ENCODE assay signal across 8 mouse cellular contexts in the genomic region with DNA sequence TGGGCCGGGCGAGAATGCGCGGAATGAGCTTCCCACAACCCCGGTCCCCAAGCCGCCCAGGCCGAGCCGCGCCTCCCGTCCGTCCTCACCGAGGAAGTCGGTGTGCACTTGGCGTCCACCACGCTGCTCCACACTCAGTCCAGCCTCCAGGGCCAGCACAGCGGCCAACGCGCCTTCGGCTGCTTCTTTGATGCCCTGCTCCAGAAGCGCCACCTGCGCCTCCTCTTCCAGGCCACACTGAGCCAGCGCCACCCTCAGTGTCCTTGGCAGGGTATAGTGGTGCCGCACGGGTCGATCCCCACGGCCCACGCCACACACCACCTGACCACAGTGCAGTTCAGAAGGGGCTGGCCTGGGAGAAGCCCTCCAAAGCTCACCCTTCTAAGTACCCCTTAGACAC. TPM values are rescaled to one million over a fixed set of nuclear protein-coding genes. Genes with fewer than 3 reads are reported as not detected.
DNase-seq lines count a peak whose midpoint lies in the region; ATAC-seq and TF ChIP-seq lines count a peak whose summit lies in the region.

No protein-coding gene starts in this region.

- peaks cover 18% of the 10 kb centered on the region for H3K4me1 ChIP-seq in hindbrain, embryonic 12.5 days
- peaks cover 7% of the 10 kb centered on the region for H3K4me1 ChIP-seq in midbrain, embryonic 12.5 days

- H3K4me3 ChIP-seq in layer of hippocampus, adult 2 months, result peak overlapping the region; percentile 58
- peak overlapping the region; percentile 41 for H3K4me3 ChIP-seq in hindbrain, embryonic 12.5 days
- peak overlapping the region; percentile 41 for H3K4me3 ChIP-seq in midbrain, embryonic 12.5 days

- H3K27me3 ChIP-seq in hindbrain, embryonic 12.5 days, result no peaks in the 10 kb centered on the region; the same call in 1 of the 2 replicates
- peaks cover 25% of the 10 kb centered on the region; the same call in 1 of the 2 replicates for H3K27me3 ChIP-seq in midbrain, embryonic 12.5 days

- no peak for DNase-seq in layer of hippocampus, adult 2 months (ENCODE audit: low spot score in 2 of 2)
- no peak for DNase-seq in layer of hippocampus, adult 18-20 months (ENCODE audit: low spot score in 2 of 2)
- peak; percentile 80 for DNase-seq in cerebellum, adult 9-11 months
- no peak for DNase-seq in left cerebral cortex, adult 9 months (ENCODE audit: low spot score in 2 of 2)
- no peak for DNase-seq in T-cell, adult 2 months (ENCODE audit: low spot score)
- no peak for DNase-seq in testis, postnatal 14 days (ENCODE audit: low spot score)

- peak overlapping the region; percentile 76 for H3K4me2 ChIP-seq in hindbrain, embryonic 12.5 days (replicated peaks)
- peak overlapping the region; percentile 77 for H3K4me2 ChIP-seq in midbrain, embryonic 12.5 days (replicated peaks)

- no peaks in the 10 kb centered on the region for H3K9me3 ChIP-seq in hindbrain, embryonic 12.5 days (replicated peaks)
- H3K9me3 ChIP-seq in midbrain, embryonic 12.5 days, result no peaks in the 10 kb centered on the region

- peak overlapping the region; percentile 98 for H3K27ac ChIP-seq in layer of hippocampus, adult 2 months
- peak overlapping the region; percentile 88 for H3K27ac ChIP-seq in hindbrain, embryonic 12.5 days
- peak overlapping the region; percentile 82 for H3K27ac ChIP-seq in midbrain, embryonic 12.5 days (replicated peaks)

- H3K36me3 ChIP-seq in hindbrain, embryonic 12.5 days, result no peaks in the 10 kb centered on the region
- no peaks in the 10 kb centered on the region for H3K36me3 ChIP-seq in midbrain, embryonic 12.5 days

- 7% methylated on average over 27 of the region's 27 CpGs for WGBS in hindbrain, embryonic 12.5 days
- 8% methylated on average over 26 of the region's 27 CpGs for WGBS in midbrain, embryonic 12.5 days

- no peak; the same call in 1 of the 2 replicates for TF ChIP-seq CTCF in layer of hippocampus, adult 2 months (conservative IDR thresholded peaks at IDR 0.05)

- ATAC-seq in hindbrain, embryonic 12.5 days (ENCODE audit: low FRiP score), result peak; percentile 71
- ATAC-seq in midbrain, embryonic 12.5 days (ENCODE audit: low FRiP score, low read depth), result peak; percentile 72

- peak overlapping the region; percentile 78 for H3K9ac ChIP-seq in hindbrain, embryonic 12.5 days
- H3K9ac ChIP-seq in midbrain, embryonic 12.5 days (replicated peaks), result peak overlapping the region; percentile 72

RNA-seq across cellular contexts. Expression of gene Carns1, which starts 5.5 kb away (rescaled TPM):
- 1 to 10 TPM; 6.6 to 8.9 TPM for total RNA-seq in layer of hippocampus, adult 2 months (2021)
- total RNA-seq in layer of hippocampus, adult 18-20 months (2021), result 1 to 10 TPM; 6.3 to 7.1 TPM
- 4.7 and 5.0 TPM in 2 replicates for polyA plus RNA-seq in hindbrain, embryonic 12.5 days (2016; fragmentation: Nextera tagmentation; extraction: Ambion mirVana)
- polyA plus RNA-seq in midbrain, embryonic 12.5 days (2016; fragmentation: Nextera tagmentation; extraction: Ambion mirVana), result 3.8 and 4.2 TPM in 2 replicates

RNA-seq across cellular contexts. Expression of gene Rps6kb2, which starts 6.7 kb away (rescaled TPM):
- 10 to 100 TPM; 42.5 to 47.9 TPM for total RNA-seq in layer of hippocampus, adult 2 months (2021)
- 10 to 100 TPM; 32.7 to 38.3 TPM for total RNA-seq in layer of hippocampus, adult 18-20 months (2021)
- 64.8 and 68.2 TPM in 2 replicates for polyA plus RNA-seq in hindbrain, embryonic 12.5 days (2016; fragmentation: Nextera tagmentation; extraction: Ambion mirVana)
- polyA plus RNA-seq in midbrain, embryonic 12.5 days (2016; fragmentation: Nextera tagmentation; extraction: Ambion mirVana), result 62.8 and 63.3 TPM in 2 replicates

RNA-seq across cellular contexts. Expression of gene Ptprcap, which starts 16.4 kb away (rescaled TPM):
- 1 to 10 TPM; 1.0 to 2.5 TPM for total RNA-seq in layer of hippocampus, adult 2 months (2021)
- 1 to 10 TPM; 1.6 to 2.5 TPM for total RNA-seq in layer of hippocampus, adult 18-20 months (2021)
- 1.0 and 1.2 TPM in 2 replicates for polyA plus RNA-seq in hindbrain, embryonic 12.5 days (2016; fragmentation: Nextera tagmentation; extraction: Ambion mirVana)
- polyA plus RNA-seq in midbrain, embryonic 12.5 days (2016; fragmentation: Nextera tagmentation; extraction: Ambion mirVana), result 0.42 and 0.71 TPM in 2 replicates

RNA-seq across cellular contexts. Expression of gene Tbc1d10c, which starts 21.3 kb away (rescaled TPM):
- total RNA-seq in layer of hippocampus, adult 2 months (2021), result 1 to 10 TPM in 1 of 2 experiments, under 1 TPM in 1; 0.91 to 1.0 TPM
- total RNA-seq in layer of hippocampus, adult 18-20 months (2021), result 1 to 10 TPM in 1 of 2 experiments, under 1 TPM in 1; 0.52 to 1.0 TPM
- polyA plus RNA-seq in hindbrain, embryonic 12.5 days (2016; fragmentation: Nextera tagmentation; extraction: Ambion mirVana), result 0.58 and 1.0 TPM in 2 replicates
- 0.73 and 0.86 TPM in 2 replicates for polyA plus RNA-seq in midbrain, embryonic 12.5 days (2016; fragmentation: Nextera tagmentation; extraction: Ambion mirVana)

RNA-seq across cellular contexts. Expression of gene Coro1b, which starts 21.4 kb away (rescaled TPM):
- total RNA-seq in layer of hippocampus, adult 2 months (2021), result 10 to 100 TPM; 84.8 to 92.9 TPM
- 10 to 100 TPM; 77.0 to 97.3 TPM for total RNA-seq in layer of hippocampus, adult 18-20 months (2021)
- polyA plus RNA-seq in hindbrain, embryonic 12.5 days (2016; fragmentation: Nextera tagmentation; extraction: Ambion mirVana), result 128 and 131 TPM in 2 replicates
- polyA plus RNA-seq in midbrain, embryonic 12.5 days (2016; fragmentation: Nextera tagmentation; extraction: Ambion mirVana), result 121 and 133 TPM in 2 replicates
